In the genomic region with DNA sequence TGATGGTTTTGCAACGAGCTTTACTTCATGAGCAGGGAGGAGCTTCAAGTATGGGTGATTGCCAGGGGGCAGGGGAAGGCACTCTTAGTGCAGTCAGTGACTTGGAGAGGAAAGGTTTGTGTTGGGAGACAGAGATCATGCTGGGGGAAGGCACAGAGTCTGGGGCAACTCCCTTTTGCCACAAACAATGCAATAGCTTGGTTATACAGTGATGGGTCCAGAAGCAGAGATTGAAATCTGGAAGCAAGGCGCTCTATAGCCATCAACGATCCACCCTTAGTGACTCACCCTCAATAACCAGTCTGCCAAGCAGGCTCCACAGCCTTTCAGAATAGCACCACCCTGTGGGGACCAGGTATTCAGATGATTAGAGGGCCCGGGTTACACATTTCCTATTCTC, we compare ENCODE assay signal across 8 mouse cellular contexts. TPM values are rescaled to one million over a fixed set of nuclear protein-coding genes. Genes with fewer than 3 reads are reported as not detected.
DNase-seq lines count a peak whose midpoint lies in the region; ATAC-seq and TF ChIP-seq lines count a peak whose summit lies in the region.

No protein-coding gene starts in this region.

- no peak for ATAC-seq in G1E (ENCODE audit: extremely low read depth, insufficient number of reproducible peaks, low FRiP score, poor library complexity, severe bottlenecking)

- TF ChIP-seq CTCF in G1E (IDR thresholded peaks at IDR 0.05; ENCODE audit: low read depth, low read length), result no peak

- no peaks in the 10 kb centered on the region for H3K9me3 ChIP-seq in G1E (replicated peaks)

- H3K4me3 ChIP-seq in G1E (ENCODE audit: low read depth, low read length), result no peak overlapping the region

- DNase-seq in kidney, adult 9 months, result peak; percentile 20
- no peak for DNase-seq in kidney, postnatal 14 days
- DNase-seq in G1E (ENCODE audit: low spot score), result peak; percentile 26
- DNase-seq in gastrocnemius, adult 8-10 months (ENCODE audit: low spot score in 2 of 2), result peak; percentile 17 to 19
- peak; percentile 52 to 63 for DNase-seq in lung, adult 18-20 months
- DNase-seq in yolk sac, embryonic 10.5 days (ENCODE audit: low spot score), result no peak
- no peak for DNase-seq in right cerebral cortex, adult 2 months (ENCODE audit: low spot score in 2 of 2)
- DNase-seq in testis, postnatal 14 days (ENCODE audit: low spot score), result no peak

- peaks cover 53% of the 10 kb centered on the region for H3K4me1 ChIP-seq in G1E (ENCODE audit: insufficient read depth, low read depth, low read length)

- H3K36me3 ChIP-seq in G1E (replicated peaks), result peaks cover 14% of the 10 kb centered on the region

- no peaks in the 10 kb centered on the region for H3K27me3 ChIP-seq in G1E (ENCODE audit: insufficient read depth, low read length)

RNA-seq across cellular contexts. Expression of a gene that starts 11.7 kb away (rescaled TPM):
- total RNA-seq in G1E (2014; fragmentation: Nextera tagmentation) (42.3 and 44.7 TPM in 2 replicates), G1E (2017) (14.4 and 15.6 TPM in 2 replicates)
- polyA plus RNA-seq in G1E (2012), result 5.2 and 6.6 TPM in 2 replicates
- 10 to 100 TPM; 14.7 to 21.4 (median 18.0) TPM for total RNA-seq in gastrocnemius, adult 8-10 months (2022)

Comparison
In these comparisons a context has a peak if more than half of its experiments do, and no peak if none do; other contexts are left out.
1. DNase-seq: peak in kidney, adult 9 months (single experiment), G1E (single experiment), gastrocnemius, adult 8-10 months (2 of 2) and lung, adult 18-20 months (2 of 2); none in kidney, postnatal 14 days (single experiment), yolk sac, embryonic 10.5 days (single experiment), right cerebral cortex, adult 2 months (0 of 2) and testis, postnatal 14 days (single experiment).